Mouse (Mus musculus) c-Kit-positive CD71-positive TER-119-positive erythroid progenitor cells, embryonic 14.5 days (primary cell): ENCODE measurements around the gene Vmn2r43.
"Not testable (repeated sequence)": the region's sequence is repeated elsewhere in the genome, so short reads cannot be mapped to it uniquely, and the experiment has no call there.

Source experiments
- DNase-seq: peaks from one replicate; pipeline ENCODE4 v3.0.0-alpha.2; 2013; ENCODE audit warnings: low spot score

Gene Vmn2r43

GRCm38 (mm10) chr7:8260499-8260898 lies at the start of gene Vmn2r43:
Vmn2r43 (minus strand) TSS chr7:8260599.
- DNase-seq: not testable (repeated sequence)

GRCm38 (mm10) chr7:8200220-8200619 lies 60.2 kb downstream of the Vmn2r43 start, which contains the start of gene Vmn2r42:
Vmn2r42 (minus strand) TSS chr7:8200320.
- not testable (repeated sequence) for DNase-seq
